Mouse (Mus musculus) spleen, adult 2 months (tissue): Measurements from ENCODE around the gene Elp1. TPM values are rescaled to one million over a fixed set of nuclear protein-coding genes. Genes with fewer than 3 reads are reported as not detected.

Experiments used
- DNase-seq, 2 experiments: peaks; one replicate each; pipeline versions ENCODE4 v3.0.0 to v3.0.0-alpha.2; 2012 to 2021; ENCODE audit warnings: low spot score in 2 of 2, low read depth in 1 of 2
- H3K27ac ChIP-seq: fragments of 200-500 bp; 2 replicates; pipeline ENCODE4 v1.5.1; 2012; ENCODE audit warnings: low read length, inconsistent platforms; ENCODE audit not compliant: insufficient read depth
- H3K27me3 ChIP-seq: fragments of 200-500 bp; 2 replicates; pipeline ENCODE4 v1.6.1; 2012; ENCODE audit warnings: mild to moderate bottlenecking, moderate library complexity, low read length, inconsistent platforms; ENCODE audit not compliant: control insufficient read depth, insufficient read depth
- H3K36me3 ChIP-seq: fragments of 200-500 bp; 2 replicates; pipeline ENCODE4 v1.6.1; 2012; ENCODE audit warnings: mild to moderate bottlenecking, low read length, inconsistent platforms; ENCODE audit not compliant: control insufficient read depth, insufficient read depth
- H3K4me1 ChIP-seq: fragments of 200-500 bp; 2 replicates; pipeline ENCODE4 v1.6.1; 2011; ENCODE audit warnings: inconsistent platforms; ENCODE audit not compliant: control insufficient read depth, insufficient read depth, insufficient read length
- H3K4me3 ChIP-seq: fragments of 200-500 bp; 2 replicates; pipeline ENCODE4 v1.5.1; 2011; ENCODE audit warnings: mild to moderate bottlenecking, inconsistent platforms; ENCODE audit not compliant: insufficient read depth, insufficient read length; ENCODE audit errors: extremely low read depth
- CTCF ChIP-seq: fragments of 200-500 bp; IDR thresholded peaks from 2 replicates; pipeline ENCODE4 v1.5.1; 2011; ENCODE audit warnings: mild to moderate bottlenecking, inconsistent platforms; ENCODE audit not compliant: insufficient read depth, insufficient read length, insufficient replicate concordance; ENCODE audit errors: extremely low read depth
- POLR2A ChIP-seq: fragments of 200-500 bp; IDR thresholded peaks from 2 replicates; pipeline ENCODE4 v1.6.1; 2011; ENCODE audit warnings: low read depth, low read length, inconsistent platforms
- WGBS: fragments of 180-500 bp; shearing (Covaris S2); methylation state at CpG from one replicate; pipeline ENCODE4 v1.1.7; 2018; 5-methylcytosine and 5-hydroxymethylcytosine counted together
- polyA plus RNA-seq: library from polyadenylated mRNA; depleted of rRNA; stranded (reverse); fragments of >200 nt; gene quantifications from 2 replicates; pipeline ENCODE4 v1.2.3, GENCODE M21; 2012

Elp1 gene
- polyA plus RNA-seq, 1 experiment, result 9.7 TPM

DNA sequence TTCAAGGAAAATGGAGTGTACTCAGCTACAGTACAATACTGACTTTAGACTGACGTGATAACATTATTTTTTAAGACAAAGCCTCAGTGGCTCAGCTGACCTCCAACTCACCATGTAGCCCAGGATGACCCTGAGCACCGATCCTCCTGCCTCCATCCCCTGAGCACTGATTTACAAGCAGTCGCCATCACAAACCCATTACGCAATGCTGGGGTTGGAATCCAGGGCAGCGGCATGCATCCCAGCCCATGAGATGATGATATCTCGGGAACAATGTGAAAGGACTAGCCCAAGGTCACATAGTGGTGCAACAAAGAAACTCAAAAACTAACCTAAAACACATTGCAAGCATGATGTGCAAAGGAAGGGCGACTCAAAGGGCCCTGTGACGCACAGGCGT is 22.1 kb upstream of the Elp1 start:
- DNase-seq, result no peak
- TF ChIP-seq POLR2A (no peak), CTCF (no peak)
- Histone ChIP-seq H3K4me1 (no peaks in the 10 kb centered on the region), H3K36me3 (no peaks in the 10 kb centered on the region), H3K27me3 (no peaks in the 10 kb centered on the region), H3K27ac (no peak overlapping the region), H3K4me3 (no peak overlapping the region)
- WGBS, result 90% methylated on average over 9 of the region's 9 CpGs

DNA sequence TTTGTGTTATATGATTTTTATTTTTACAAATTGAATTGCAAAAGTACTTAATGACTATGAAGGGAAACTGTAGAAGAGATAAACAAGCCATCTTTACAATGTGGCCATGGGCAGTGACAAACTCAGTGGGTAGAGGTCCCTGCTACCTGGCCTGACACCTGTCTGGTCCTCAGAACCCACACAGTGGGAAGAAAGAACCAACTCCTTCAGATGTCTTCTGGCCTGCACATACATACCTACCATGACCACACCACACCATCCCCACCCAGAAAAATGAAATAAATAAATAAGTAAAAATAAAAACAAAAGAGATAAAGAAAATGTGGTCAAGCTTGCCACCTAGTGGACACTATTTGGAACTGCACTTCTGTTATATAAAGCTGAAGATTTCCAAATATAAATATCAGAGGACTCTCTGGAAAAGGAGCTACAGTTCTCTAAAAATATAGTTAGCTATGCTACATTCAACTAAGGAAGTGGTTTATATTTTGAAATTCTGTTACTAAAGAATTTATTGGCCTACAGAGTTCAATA is 18.0 kb upstream of the Elp1 start:
- DNase-seq, result no peak
- TF ChIP-seq POLR2A (no peak), CTCF (no peak)
- no peaks in the 10 kb centered on the region for H3K4me1 ChIP-seq
- no peaks in the 10 kb centered on the region for H3K27me3 ChIP-seq
- no peaks in the 10 kb centered on the region for H3K36me3 ChIP-seq
- no peak overlapping the region; the same call in 1 of the 2 replicates for H3K27ac ChIP-seq
- no peak overlapping the region for H3K4me3 ChIP-seq

DNA sequence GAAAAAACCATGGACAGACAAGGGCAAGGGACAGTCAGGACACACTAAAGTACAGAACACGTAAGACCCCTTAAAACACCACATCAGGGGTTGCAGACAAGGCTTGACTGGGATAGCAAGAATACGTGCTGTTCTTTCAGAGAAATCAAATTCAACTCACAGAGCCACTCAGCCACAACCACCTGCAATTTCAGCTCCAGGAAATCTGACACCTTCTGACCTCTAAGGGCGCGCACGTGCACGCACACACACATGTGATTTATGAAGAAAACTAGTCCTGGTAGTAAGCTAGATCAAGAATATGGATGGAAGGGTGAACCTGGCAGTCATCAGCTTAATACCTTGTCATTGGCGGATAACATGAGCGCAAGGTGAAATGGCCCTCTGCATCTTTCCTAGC is 13.0 kb upstream of the Elp1 start:
- no peak overlapping the region for H3K27ac ChIP-seq
- no peaks in the 10 kb centered on the region for H3K4me1 ChIP-seq
- no peak overlapping the region for H3K4me3 ChIP-seq
- no peaks in the 10 kb centered on the region for H3K27me3 ChIP-seq
- no peak for TF ChIP-seq POLR2A
- no peak for TF ChIP-seq CTCF
- WGBS, result 78% methylated on average over 8 of the region's 8 CpGs
- no peaks in the 10 kb centered on the region for H3K36me3 ChIP-seq
- DNase-seq, result no peak

DNA sequence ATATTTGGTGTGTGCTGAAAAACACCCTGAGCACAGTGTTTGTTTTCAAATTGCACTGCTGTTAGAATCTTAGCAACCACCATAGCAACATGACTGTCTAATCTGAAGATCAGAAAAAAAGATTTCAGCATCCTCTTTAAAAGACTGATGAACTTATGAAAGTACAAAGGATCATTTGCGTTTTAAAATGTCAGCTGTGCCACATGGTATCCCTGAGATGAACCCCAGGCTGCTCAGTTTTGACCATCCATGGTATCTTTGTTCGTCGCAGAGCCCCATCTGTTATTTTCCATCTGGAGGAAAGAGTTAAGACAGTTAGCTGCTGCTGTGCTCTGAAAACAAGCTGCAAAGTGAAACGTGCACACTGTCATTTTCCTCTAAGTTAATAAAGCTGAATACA is 10.0 kb upstream of the Elp1 start:
- 0 out of 2 replicates have a peak, but pooled peaks cover 2% of the 10 kb centered on the region for H3K36me3 ChIP-seq
- 86% methylated on average over 4 of the region's 4 CpGs for WGBS
- no peak overlapping the region for H3K27ac ChIP-seq
- H3K4me1 ChIP-seq, result no peaks in the 10 kb centered on the region
- no peak overlapping the region for H3K4me3 ChIP-seq
- TF ChIP-seq POLR2A (no peak), CTCF (no peak)
- DNase-seq, result no peak
- H3K27me3 ChIP-seq, result no peaks in the 10 kb centered on the region

DNA sequence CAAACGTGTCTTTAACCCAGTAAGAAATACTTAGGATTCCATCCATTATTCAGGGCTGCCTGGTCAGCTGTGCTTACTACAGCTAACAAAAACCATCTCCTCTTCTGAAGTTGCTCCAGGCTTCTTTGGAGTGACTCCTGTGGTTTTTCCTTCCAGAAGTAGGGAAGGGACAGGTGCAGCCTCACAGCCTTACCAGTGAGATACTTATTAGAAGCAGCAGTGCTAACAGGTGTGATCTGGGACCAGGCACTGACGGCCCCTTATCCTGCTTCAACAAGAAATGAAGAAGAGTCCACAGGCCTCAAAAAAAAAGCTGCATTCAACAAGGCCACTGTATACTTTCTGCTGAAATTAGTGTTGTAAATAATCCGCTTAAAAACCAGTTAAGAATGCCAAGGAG is 9.5 kb upstream of the Elp1 start:
- H3K36me3 ChIP-seq, result peaks cover 2% of the 10 kb centered on the region; the same call in 1 of the 2 replicates
- no peak for TF ChIP-seq CTCF
- no peak for TF ChIP-seq POLR2A
- H3K4me1 ChIP-seq, result no peaks in the 10 kb centered on the region
- H3K27ac ChIP-seq, result no peak overlapping the region
- 81% methylated on average over 3 of the region's 3 CpGs for WGBS
- DNase-seq, result no peak
- no peak overlapping the region for H3K4me3 ChIP-seq
- H3K27me3 ChIP-seq, result no peaks in the 10 kb centered on the region

DNA sequence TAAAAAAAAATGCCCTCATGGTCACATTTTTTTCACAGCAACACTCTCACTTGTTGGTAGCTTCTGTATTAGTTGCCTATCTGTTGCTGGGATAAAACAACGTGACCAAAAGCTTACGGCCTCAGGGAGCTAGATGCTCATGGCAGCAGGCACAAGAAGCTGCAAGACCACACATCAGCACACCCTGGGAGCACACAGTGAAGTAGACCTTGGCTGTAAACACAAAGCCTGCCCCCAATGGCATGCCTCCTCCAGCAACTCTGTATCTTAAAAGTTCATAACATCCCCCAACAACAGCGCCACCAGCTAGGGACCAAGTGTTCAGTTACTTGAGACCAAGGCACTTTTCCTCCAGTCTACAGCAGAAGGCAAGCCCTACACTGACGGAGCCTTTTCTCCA is 6.9 kb upstream of the Elp1 start:
- TF ChIP-seq POLR2A (no peak), CTCF (no peak)
- Histone ChIP-seq H3K27ac (no peak overlapping the region), H3K36me3 (peaks cover 9% of the 10 kb centered on the region; the same call in 1 of the 2 replicates), H3K4me1 (no peaks in the 10 kb centered on the region), H3K4me3 (no peak overlapping the region), H3K27me3 (no peaks in the 10 kb centered on the region)
- DNase-seq, result no peak
- WGBS, result 87% methylated on average over 4 of the region's 4 CpGs

DNA sequence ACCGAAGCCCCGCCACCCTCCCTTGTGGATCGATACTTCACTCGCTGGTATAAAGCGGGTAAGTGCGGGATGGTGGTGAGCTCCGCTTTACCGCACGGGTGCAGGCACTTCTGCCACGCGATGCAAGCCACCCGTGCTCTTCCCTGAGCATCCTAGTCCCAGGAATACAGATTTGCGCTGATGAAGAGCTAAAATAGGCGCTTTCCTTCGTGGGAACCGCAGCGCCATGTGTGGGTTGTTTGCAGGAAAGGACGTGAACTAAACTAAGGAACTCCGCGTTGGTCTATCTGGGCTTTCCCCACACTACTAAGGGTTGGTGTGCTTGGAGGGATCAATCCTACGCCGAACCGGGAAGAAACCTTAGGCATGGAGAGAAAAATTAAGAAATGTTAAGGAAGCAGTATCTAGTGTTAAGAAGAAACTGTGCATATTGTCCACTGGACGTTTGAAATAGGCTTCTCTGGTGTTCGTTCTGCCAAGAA is 579 bp upstream of the Elp1 start:
- Histone ChIP-seq H3K36me3 (peaks cover 14% of the 10 kb centered on the region), H3K27ac (peak overlapping the region; percentile 19; the same call in 1 of the 2 replicates)
- 2% methylated on average over 25 of the region's 25 CpGs for WGBS

More for the DNA sequence above, 579 bp upstream of the Elp1 start:
- no peaks in the 10 kb centered on the region for H3K4me1 ChIP-seq
- TF ChIP-seq CTCF (no peak), POLR2A (no peak)
- DNase-seq, result no peak
- H3K4me3 ChIP-seq, result peak overlapping the region; percentile 95
- no peaks in the 10 kb centered on the region for H3K27me3 ChIP-seq
